Mouse (Mus musculus) forebrain, embryonic 12.5 days (tissue): ENCODE measurements around the gene Frem2. TPM values are rescaled to one million over a fixed set of nuclear protein-coding genes. Genes with fewer than 3 reads are reported as not detected.

Experiments
- ATAC-seq: fragments of 200-750 bp; cut with Nextera tagmentation; 2 replicates; pipeline ENCODE4 v1.8.0; 2017; ENCODE audit warnings: moderate TSS enrichment; ENCODE audit not compliant: low FRiP score
- H3K27ac ChIP-seq: fragments of 300-500 bp; sonication (generic); 2 replicates; pipeline ENCODE4 v1.5.1; 2016; ENCODE audit warnings: mild to moderate bottlenecking
- H3K27me3 ChIP-seq: fragments of 300-500 bp; sonication (generic); 2 replicates; pipeline ENCODE4 v1.6.1; 2016; ENCODE audit warnings: mild to moderate bottlenecking
- H3K36me3 ChIP-seq: fragments of 300-500 bp; sonication (generic); replicated peaks from 2 replicates; pipeline ENCODE4 v1.6.1; 2016; ENCODE audit warnings: mild to moderate bottlenecking
- H3K4me1 ChIP-seq: fragments of 300-500 bp; sonication (generic); 2 replicates; pipeline ENCODE4 v1.6.1; 2016
- H3K4me2 ChIP-seq: fragments of 300-500 bp; sonication (generic); 2 replicates; pipeline ENCODE4 v1.6.1; 2016; ENCODE audit warnings: mild to moderate bottlenecking, moderate library complexity
- H3K4me3 ChIP-seq: fragments of 300-500 bp; sonication (generic); replicated peaks from 2 replicates; pipeline ENCODE4 v1.5.1; 2016; ENCODE audit warnings: mild to moderate bottlenecking
- H3K9ac ChIP-seq: fragments of 300-500 bp; sonication (generic); 2 replicates; pipeline ENCODE4 v1.6.1; 2016; ENCODE audit warnings: mild to moderate bottlenecking
- H3K9me3 ChIP-seq: fragments of 300-500 bp; sonication (generic); 2 replicates; pipeline ENCODE4 v1.6.1; 2016
- WGBS: fragments of 180-500 bp; shearing (Covaris S2); methylation state at CpG from one replicate; pipeline ENCODE4 v1.1.7; 2016; 5-methylcytosine and 5-hydroxymethylcytosine counted together
- polyA plus RNA-seq: library from polyadenylated mRNA; unstranded; fragments of >200 nt; fragmentation: Nextera tagmentation; extraction: Ambion mirVana; gene quantifications from 2 replicates; pipeline ENCODE4 v1.2.1, GENCODE M21; 2016

Frem2 gene
- polyA plus RNA-seq, 1 experiment from 2014 or later: 2.1 TPM

- Histone ChIP-seq H3K4me1 (0 out of 2 replicates have a peak, but pooled peaks cover 4% of the 10 kb centered on the region), H3K27me3 (no peaks in the 10 kb centered on the region), H3K9ac (no peak overlapping the region), H3K4me3 (no peak overlapping the region), H3K36me3 (no peaks in the 10 kb centered on the region), H3K9me3 (no peaks in the 10 kb centered on the region), H3K4me2 (no peak overlapping the region), H3K27ac (no peak overlapping the region)
- ATAC-seq: no peak
- WGBS: 59% methylated on average over 9 of the region's 9 CpGs
Measured at GRCm38 (mm10) chr3:53574123-53574522, 83.0 kb downstream of the Frem2 start.

- no peak for ATAC-seq
- Histone ChIP-seq H3K36me3 (no peaks in the 10 kb centered on the region), H3K27ac (no peak overlapping the region), H3K27me3 (no peaks in the 10 kb centered on the region), H3K4me2 (no peak overlapping the region), H3K4me3 (no peak overlapping the region), H3K9ac (no peak overlapping the region), H3K4me1 (0 out of 2 replicates have a peak, but pooled peaks cover 4% of the 10 kb centered on the region), H3K9me3 (no peaks in the 10 kb centered on the region)
- 66% methylated on average over 6 of the region's 6 CpGs for WGBS
Measured at GRCm38 (mm10) chr3:53571663-53572062, 85.5 kb downstream of the Frem2 start.

- peak; percentile 33; the same call in 1 of the 2 replicates for ATAC-seq
- no peaks in the 10 kb centered on the region for H3K36me3 ChIP-seq
- no peak overlapping the region for H3K4me3 ChIP-seq
- no peaks in the 10 kb centered on the region for H3K27me3 ChIP-seq
- no peak overlapping the region for H3K4me2 ChIP-seq
- no peak overlapping the region for H3K27ac ChIP-seq
- H3K4me1 ChIP-seq: peaks cover 26% of the 10 kb centered on the region
- no peaks in the 10 kb centered on the region for H3K9me3 ChIP-seq
- 48% methylated on average over 7 of the region's 7 CpGs for WGBS
- no peak overlapping the region for H3K9ac ChIP-seq
Measured at GRCm38 (mm10) chr3:53564521-53564920, 92.6 kb downstream of the Frem2 start.

- H3K9me3 ChIP-seq: no peaks in the 10 kb centered on the region
- ATAC-seq: no peak
- H3K36me3 ChIP-seq: no peaks in the 10 kb centered on the region
- no peak overlapping the region for H3K4me2 ChIP-seq
- WGBS: 68% methylated on average over 7 of the region's 7 CpGs
- no peaks in the 10 kb centered on the region for H3K27me3 ChIP-seq
- peaks cover 26% of the 10 kb centered on the region for H3K4me1 ChIP-seq
- no peak overlapping the region; the same call in 1 of the 2 replicates for H3K27ac ChIP-seq
- no peak overlapping the region for H3K9ac ChIP-seq
- H3K4me3 ChIP-seq: no peak overlapping the region
Measured at GRCm38 (mm10) chr3:53563746-53564145, 93.4 kb downstream of the Frem2 start.

DNA sequence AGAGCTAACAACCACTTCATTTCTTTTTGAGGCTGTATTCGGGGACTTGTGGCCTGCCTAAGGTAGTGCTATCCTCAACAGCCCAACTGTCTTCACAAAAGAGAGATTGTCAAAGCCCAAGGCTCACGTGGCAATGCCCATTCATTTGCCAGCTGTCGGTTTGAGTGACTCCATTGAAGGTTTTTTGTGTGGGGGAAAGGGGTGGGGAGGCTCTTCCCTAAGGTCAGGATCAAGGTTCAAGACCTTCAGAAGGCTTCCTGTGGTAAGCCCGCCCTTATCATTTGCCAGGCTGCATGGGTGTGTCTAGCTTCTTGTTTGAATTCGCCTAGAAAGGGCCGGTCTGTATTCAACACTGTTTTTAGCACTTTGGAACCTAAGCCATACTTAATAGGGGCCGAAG lies 95.3 kb downstream of the Frem2 start:
- H3K27ac ChIP-seq: no peak overlapping the region
- no peak overlapping the region for H3K9ac ChIP-seq
- no peaks in the 10 kb centered on the region for H3K9me3 ChIP-seq
- peaks cover 26% of the 10 kb centered on the region for H3K4me1 ChIP-seq
- H3K27me3 ChIP-seq: no peaks in the 10 kb centered on the region
- ATAC-seq: peak; percentile 44; the same call in 1 of the 2 replicates
- no peak overlapping the region for H3K4me3 ChIP-seq
- 38% methylated on average over 7 of the region's 7 CpGs for WGBS
- H3K4me2 ChIP-seq: no peak overlapping the region
- H3K36me3 ChIP-seq: no peaks in the 10 kb centered on the region

GRCm38 (mm10) chr3:53559056-53559455 lies 98.1 kb downstream of the Frem2 start:
- 84% methylated on average over 6 of the region's 6 CpGs for WGBS
- ATAC-seq: no peak
- Histone ChIP-seq H3K27ac (no peak overlapping the region), H3K9me3 (no peaks in the 10 kb centered on the region), H3K9ac (no peak overlapping the region), H3K27me3 (no peaks in the 10 kb centered on the region), H3K36me3 (no peaks in the 10 kb centered on the region), H3K4me3 (no peak overlapping the region), H3K4me1 (peaks cover 23% of the 10 kb centered on the region), H3K4me2 (no peak overlapping the region)

DNA sequence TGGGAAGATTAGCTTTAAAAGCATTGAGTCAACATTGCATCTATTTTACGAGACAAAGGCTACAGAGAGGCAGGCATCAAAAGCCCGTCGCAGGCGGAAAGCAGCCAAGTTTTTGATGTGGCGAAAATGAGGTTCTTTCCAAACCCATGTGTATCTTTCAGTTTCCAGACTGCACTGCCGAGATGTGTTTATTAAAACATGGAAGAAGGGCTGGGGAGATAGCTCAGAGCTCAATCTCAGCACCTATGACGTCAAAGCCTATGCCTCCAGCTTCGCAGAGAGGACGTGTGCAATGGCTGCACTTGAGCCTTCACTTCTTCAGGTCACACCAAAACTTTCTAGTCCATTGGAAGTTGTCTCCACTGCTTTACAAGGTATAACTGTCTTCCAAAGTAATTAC lies 98.9 kb downstream of the Frem2 start:
- H3K36me3 ChIP-seq: no peaks in the 10 kb centered on the region
- no peak overlapping the region for H3K4me3 ChIP-seq
- no peak overlapping the region for H3K9ac ChIP-seq
- no peak overlapping the region for H3K27ac ChIP-seq
- ATAC-seq: no peak
- H3K27me3 ChIP-seq: no peaks in the 10 kb centered on the region
- no peaks in the 10 kb centered on the region for H3K9me3 ChIP-seq
- H3K4me1 ChIP-seq: peaks cover 16% of the 10 kb centered on the region
- WGBS: 83% methylated on average over 9 of the region's 9 CpGs
- H3K4me2 ChIP-seq: no peak overlapping the region

DNA sequence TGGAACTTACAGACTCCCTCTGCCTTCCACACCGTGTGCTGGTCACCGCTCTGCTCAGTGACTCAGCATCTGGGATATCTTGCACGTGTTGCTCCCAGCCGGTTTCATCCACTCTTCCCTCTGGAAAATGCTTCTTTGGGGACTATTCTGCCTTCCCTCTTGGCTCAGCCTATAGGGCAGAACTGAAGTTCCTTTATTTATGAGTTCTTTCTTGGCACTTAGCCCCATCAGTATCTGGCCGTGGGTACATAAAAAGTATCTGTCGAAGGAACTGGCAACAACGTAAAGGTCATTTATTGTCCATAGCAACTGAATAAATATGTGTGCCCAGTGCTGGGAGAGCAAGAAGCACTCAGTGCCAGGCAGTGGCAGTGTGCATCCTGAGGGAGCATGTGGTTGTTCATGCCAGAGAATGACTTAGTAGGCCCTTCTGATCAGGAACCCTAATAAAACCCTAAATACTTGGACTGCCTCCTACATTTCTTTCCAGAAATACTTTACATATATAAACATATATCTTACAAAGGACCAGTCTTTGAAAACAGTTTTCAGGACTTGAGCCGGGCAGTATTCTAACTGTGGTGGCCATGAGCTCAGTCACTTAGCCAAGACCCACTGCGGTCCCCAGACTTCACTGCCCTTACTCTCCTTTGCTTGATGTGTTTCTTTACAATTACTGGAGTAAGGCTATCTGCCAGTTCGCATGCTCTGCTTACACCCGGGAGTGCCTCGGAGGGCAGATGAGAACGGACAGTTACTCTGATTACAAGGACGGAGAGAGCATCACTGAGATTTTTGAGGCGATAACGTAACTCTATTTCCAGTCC lies 99.6 kb downstream of the Frem2 start:
- H3K9me3 ChIP-seq: no peaks in the 10 kb centered on the region
- no peak overlapping the region for H3K27ac ChIP-seq
- no peak overlapping the region for H3K4me3 ChIP-seq
- H3K4me1 ChIP-seq: peaks cover 16% of the 10 kb centered on the region
- H3K36me3 ChIP-seq: no peaks in the 10 kb centered on the region
- 89% methylated on average over 16 of the region's 16 CpGs for WGBS
- H3K9ac ChIP-seq: no peak overlapping the region
- H3K27me3 ChIP-seq: no peaks in the 10 kb centered on the region
- H3K4me2 ChIP-seq: no peak overlapping the region
- no peak for ATAC-seq

DNA sequence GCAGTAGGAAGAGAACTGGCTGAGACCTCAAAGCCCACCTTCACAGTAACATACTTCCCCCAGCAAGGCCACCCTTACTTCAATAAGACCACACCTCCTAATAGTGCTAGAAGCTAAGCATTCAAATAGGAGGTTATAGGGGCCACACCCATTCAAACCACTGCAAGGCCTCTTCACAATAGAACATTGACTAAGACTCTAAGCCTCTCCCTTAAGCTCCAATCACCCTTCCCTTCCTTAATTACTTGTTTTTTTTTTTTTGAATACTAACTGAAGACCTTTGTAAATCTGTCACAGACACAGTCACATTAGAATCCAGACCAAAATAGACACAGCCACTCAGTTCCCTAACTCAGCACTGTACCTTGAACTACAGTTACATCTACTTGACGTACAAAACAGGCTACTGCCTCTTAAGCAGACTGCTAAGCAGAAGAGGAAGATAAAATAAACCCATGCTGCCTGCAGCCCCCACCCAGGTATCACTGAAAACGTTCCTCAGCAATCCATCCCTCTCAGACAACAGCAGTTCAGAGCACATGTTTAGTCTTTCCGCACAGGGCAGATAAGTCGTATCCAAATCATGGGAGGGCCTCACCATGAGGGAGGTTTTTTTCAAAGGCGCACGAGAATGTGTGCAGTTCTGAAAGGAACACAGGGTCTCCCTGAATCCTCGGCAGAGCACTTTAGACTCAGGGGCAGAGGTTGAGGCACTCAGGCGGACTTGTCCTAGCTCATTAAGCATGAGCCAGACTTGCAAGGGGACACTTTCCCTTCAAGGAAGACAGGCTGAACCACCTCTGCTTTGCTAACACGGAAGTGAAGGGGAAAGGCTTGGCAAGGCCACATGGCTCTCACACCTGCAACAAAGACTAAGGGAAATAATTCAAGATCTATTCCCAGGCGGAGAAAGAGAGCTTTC lies 101.9 kb downstream of the Frem2 start:
- WGBS: 41% methylated on average over 10 of the region's 10 CpGs
- no peak overlapping the region for H3K4me3 ChIP-seq
- H3K4me2 ChIP-seq: no peak overlapping the region
- no peaks in the 10 kb centered on the region for H3K27me3 ChIP-seq
- H3K9me3 ChIP-seq: no peaks in the 10 kb centered on the region
- no peak for ATAC-seq
- H3K36me3 ChIP-seq: no peaks in the 10 kb centered on the region
- H3K4me1 ChIP-seq: peaks cover 5% of the 10 kb centered on the region; the same call in 1 of the 2 replicates
- no peak overlapping the region for H3K9ac ChIP-seq
- no peak overlapping the region for H3K27ac ChIP-seq

DNA sequence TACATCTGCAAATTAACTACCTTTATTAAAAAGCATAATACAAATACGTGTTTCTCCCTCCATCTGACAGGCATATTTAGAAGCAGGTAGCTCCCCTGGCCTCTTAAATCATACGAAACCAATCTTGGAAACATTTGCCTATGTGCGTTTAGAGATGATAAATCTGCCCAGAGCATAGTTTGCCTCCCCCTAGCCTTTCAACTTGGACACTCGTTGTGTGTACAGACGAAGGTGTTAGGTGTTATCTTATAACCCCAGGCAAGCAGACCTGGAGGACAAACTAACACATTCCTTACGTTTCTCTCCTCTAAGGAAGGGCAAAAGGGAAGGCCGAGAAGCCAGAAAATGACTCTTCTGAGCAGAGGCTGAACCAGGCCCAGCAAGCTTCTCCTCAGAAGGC lies 104.5 kb downstream of the Frem2 start:
- ATAC-seq: no peak
- H3K27ac ChIP-seq: no peak overlapping the region
- no peak overlapping the region for H3K4me2 ChIP-seq
- no peak overlapping the region for H3K9ac ChIP-seq
- H3K4me3 ChIP-seq: no peak overlapping the region
- H3K36me3 ChIP-seq: no peaks in the 10 kb centered on the region
- WGBS: 81% methylated on average over 7 of the region's 7 CpGs
- H3K4me1 ChIP-seq: peaks cover 5% of the 10 kb centered on the region; the same call in 1 of the 2 replicates
- H3K27me3 ChIP-seq: no peaks in the 10 kb centered on the region
- H3K9me3 ChIP-seq: no peaks in the 10 kb centered on the region

GRCm38 (mm10) chr3:53532091-53532490 lies 125.1 kb downstream of the Frem2 start:
- H3K27ac ChIP-seq: no peak overlapping the region
- H3K4me2 ChIP-seq: no peak overlapping the region
- no peaks in the 10 kb centered on the region; the same call in 1 of the 2 replicates for H3K27me3 ChIP-seq
- H3K9ac ChIP-seq: no peak overlapping the region
- H3K36me3 ChIP-seq: no peaks in the 10 kb centered on the region
- no peak overlapping the region for H3K4me3 ChIP-seq
- no peaks in the 10 kb centered on the region for H3K4me1 ChIP-seq
- no peaks in the 10 kb centered on the region for H3K9me3 ChIP-seq
- no peak for ATAC-seq
- WGBS: 95% methylated on average over 6 of the region's 6 CpGs

- Histone ChIP-seq H3K4me3 (no peak overlapping the region), H3K27me3 (no peaks in the 10 kb centered on the region; the same call in 1 of the 2 replicates), H3K4me1 (no peaks in the 10 kb centered on the region), H3K36me3 (no peaks in the 10 kb centered on the region), H3K9me3 (no peaks in the 10 kb centered on the region), H3K27ac (no peak overlapping the region), H3K9ac (no peak overlapping the region), H3K4me2 (no peak overlapping the region)
- 92% methylated on average over 6 of the region's 6 CpGs for WGBS
- ATAC-seq: no peak
Measured at GRCm38 (mm10) chr3:53530305-53530704, 126.8 kb downstream of the Frem2 start.
